ENCODE assay signal across 15 mouse cellular contexts in the genomic region with DNA sequence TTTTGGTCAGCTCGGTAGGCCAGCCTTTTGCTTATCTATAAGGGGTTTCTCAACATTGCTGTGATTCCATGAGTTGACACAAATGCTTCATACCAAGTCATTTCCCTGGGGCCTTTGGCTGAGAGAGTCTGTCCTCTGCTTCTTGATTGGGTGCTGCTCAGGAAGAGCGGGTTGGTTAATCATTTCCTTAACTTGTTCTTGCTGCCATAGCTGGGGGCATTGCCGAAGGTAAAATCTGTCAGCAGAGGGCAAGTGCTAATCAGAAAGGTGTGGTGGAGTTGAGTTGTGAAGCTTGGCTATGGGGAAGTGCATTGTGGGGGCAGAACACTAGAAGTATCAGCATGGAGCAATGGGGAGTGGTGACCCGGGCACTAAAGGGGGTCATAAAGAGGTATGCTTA.
DNase-seq lines count a peak whose midpoint lies in the region; ATAC-seq and TF ChIP-seq lines count a peak whose summit lies in the region.
"Had no signal": no experiment of that assay in that cellular context is flagged by ENCODE, and none has a peak within 500 bp of the region (broad histone marks: within the 10 kb centered on the region; RNA-seq: fewer than 3 reads in every experiment).

No protein-coding gene starts in this region.

- no peaks in the 10 kb centered on the region; the same call in 1 of the 2 replicates for H3K27me3 ChIP-seq in lung, embryonic 16.5 days (ENCODE audit: control insufficient read depth, insufficient read depth, low read depth, low read length)
- no peaks in the 10 kb centered on the region for H3K27me3 ChIP-seq in intestine, postnatal 0 days (replicated peaks; ENCODE audit: control insufficient read depth, insufficient read depth, low read length)
- H3K27me3 ChIP-seq in stomach, embryonic 16.5 days (ENCODE audit: control insufficient read depth, insufficient read depth, low read length) = no peaks in the 10 kb centered on the region
- H3K27me3 ChIP-seq in heart, embryonic 12.5 days (replicated peaks) = 0 out of 2 replicates have a peak, but pooled peaks cover 8% of the 10 kb centered on the region
- H3K27me3 ChIP-seq in hindbrain, postnatal 0 days (ENCODE audit: insufficient read depth, low read length) = no peaks in the 10 kb centered on the region
- H3K27me3 ChIP-seq: midbrain, embryonic 15.5 days had no signal

- no peak overlapping the region for H3K9ac ChIP-seq in lung, embryonic 16.5 days (ENCODE audit: low read length)
- H3K9ac ChIP-seq in intestine, postnatal 0 days (ENCODE audit: low read depth, low read length) = no peak overlapping the region
- no peak overlapping the region for H3K9ac ChIP-seq in stomach, embryonic 16.5 days (ENCODE audit: low read length)
- H3K9ac ChIP-seq in heart, embryonic 12.5 days = no peak overlapping the region
- H3K9ac ChIP-seq in hindbrain, postnatal 0 days (replicated peaks; ENCODE audit: low read length) = no peak overlapping the region
- H3K9ac ChIP-seq: heart, embryonic 13.5 days; liver, embryonic 12.5 days; midbrain, embryonic 15.5 days had no signal

- H3K4me1 ChIP-seq in lung, embryonic 16.5 days (replicated peaks; ENCODE audit: control insufficient read depth, insufficient read depth, low read length) = 0 out of 2 replicates have a peak, but pooled peaks cover 2% of the 10 kb centered on the region
- no peaks in the 10 kb centered on the region for H3K4me1 ChIP-seq in intestine, postnatal 0 days (replicated peaks; ENCODE audit: control insufficient read depth, insufficient read depth, low read length)
- no peaks in the 10 kb centered on the region for H3K4me1 ChIP-seq in stomach, embryonic 16.5 days (ENCODE audit: control insufficient read depth, insufficient read depth, low read length)
- no peaks in the 10 kb centered on the region for H3K4me1 ChIP-seq in heart, embryonic 12.5 days (replicated peaks)
- no peaks in the 10 kb centered on the region for H3K4me1 ChIP-seq in hindbrain, postnatal 0 days (ENCODE audit: insufficient read depth, low read length)
- H3K4me1 ChIP-seq: liver, embryonic 12.5 days; midbrain, embryonic 15.5 days had no signal

- no peaks in the 10 kb centered on the region for H3K9me3 ChIP-seq in lung, embryonic 16.5 days (ENCODE audit: control insufficient read depth, low read length)
- no peaks in the 10 kb centered on the region for H3K9me3 ChIP-seq in intestine, postnatal 0 days (ENCODE audit: control insufficient read depth)
- no peaks in the 10 kb centered on the region for H3K9me3 ChIP-seq in stomach, embryonic 16.5 days (replicated peaks; ENCODE audit: control insufficient read depth, low read length)
- H3K9me3 ChIP-seq in heart, embryonic 12.5 days (replicated peaks) = no peaks in the 10 kb centered on the region
- H3K9me3 ChIP-seq in hindbrain, postnatal 0 days (ENCODE audit: low read length) = no peaks in the 10 kb centered on the region
- H3K9me3 ChIP-seq: heart, embryonic 13.5 days; liver, embryonic 12.5 days; midbrain, embryonic 15.5 days had no signal

- no peak overlapping the region for H3K4me3 ChIP-seq in lung, embryonic 16.5 days (ENCODE audit: low read length)
- H3K4me3 ChIP-seq in intestine, postnatal 0 days (ENCODE audit: low read depth, low read length) = no peak overlapping the region
- no peak overlapping the region for H3K4me3 ChIP-seq in stomach, embryonic 16.5 days (replicated peaks; ENCODE audit: low read length)
- H3K4me3 ChIP-seq in heart, embryonic 12.5 days = no peak overlapping the region
- no peak overlapping the region for H3K4me3 ChIP-seq in hindbrain, postnatal 0 days (ENCODE audit: low read length)
- H3K4me3 ChIP-seq: heart, embryonic 13.5 days; liver, embryonic 12.5 days; midbrain, embryonic 15.5 days had no signal

- TF ChIP-seq CTCF in intestine, postnatal 0 days (IDR thresholded peaks at IDR 0.05; ENCODE audit: low read depth) = peak; percentile 30
- no peak for TF ChIP-seq CTCF in hindbrain, postnatal 0 days (IDR thresholded peaks at IDR 0.05; ENCODE audit: low read depth)

- no peaks in the 10 kb centered on the region for H3K36me3 ChIP-seq in lung, embryonic 16.5 days (ENCODE audit: control insufficient read depth, insufficient read depth, low read length)
- no peaks in the 10 kb centered on the region for H3K36me3 ChIP-seq in intestine, postnatal 0 days (ENCODE audit: control insufficient read depth, insufficient read depth)
- no peaks in the 10 kb centered on the region for H3K36me3 ChIP-seq in stomach, embryonic 16.5 days (ENCODE audit: control insufficient read depth, insufficient read depth, low read length)
- H3K36me3 ChIP-seq in heart, embryonic 12.5 days = no peaks in the 10 kb centered on the region
- H3K36me3 ChIP-seq in hindbrain, postnatal 0 days (ENCODE audit: insufficient read depth, low read length) = no peaks in the 10 kb centered on the region
- H3K36me3 ChIP-seq: heart, embryonic 13.5 days; liver, embryonic 12.5 days; midbrain, embryonic 15.5 days had no signal

- peak; percentile 59 for ATAC-seq in lung, embryonic 16.5 days (ENCODE audit: low read depth)
- ATAC-seq in intestine, postnatal 0 days = peak; percentile 94
- ATAC-seq in stomach, embryonic 16.5 days (ENCODE audit: insufficient read depth, low FRiP score) = peak; percentile 79; the same call in 1 of the 2 replicates
- no peak for ATAC-seq in heart, embryonic 12.5 days (ENCODE audit: insufficient number of reproducible peaks, low FRiP score)
- ATAC-seq in hindbrain, postnatal 0 days = no peak
- ATAC-seq: hindbrain, embryonic 16.5 days; liver, embryonic 12.5 days; midbrain, embryonic 15.5 days had no signal

- DNase-seq in lung, postnatal 4 days = no peak
- peak; percentile 42 to 64 for DNase-seq in kidney, postnatal 36 days
- no peak for DNase-seq in thymus, postnatal 36 days
- no peak for DNase-seq in hindbrain, postnatal 0 days (ENCODE audit: low spot score)
- DNase-seq: cerebellum, adult 9-10 months; gastrocnemius, postnatal 25 days; heart, postnatal 36 days had no signal

- 47% methylated on average over 4 of the region's 4 CpGs for WGBS in lung, embryonic 16.5 days
- WGBS in intestine, postnatal 0 days = 39% methylated on average over 4 of the region's 4 CpGs
- WGBS in stomach, embryonic 16.5 days = 50% methylated on average over 4 of the region's 4 CpGs
- WGBS in heart, embryonic 12.5 days = 62% methylated on average over 4 of the region's 4 CpGs
- 81% methylated on average over 4 of the region's 4 CpGs for WGBS in hindbrain, postnatal 0 days

- no peak overlapping the region for H3K27ac ChIP-seq in lung, embryonic 16.5 days (ENCODE audit: low read length)
- 0 out of 2 replicates have a peak overlapping the region, but pooled peaks have one; percentile 4 for H3K27ac ChIP-seq in intestine, postnatal 0 days (ENCODE audit: low read depth, low read length)
- no peak overlapping the region for H3K27ac ChIP-seq in stomach, embryonic 16.5 days (ENCODE audit: low read length)
- H3K27ac ChIP-seq in heart, embryonic 12.5 days (ENCODE audit: poor library complexity, severe bottlenecking) = no peak overlapping the region
- no peak overlapping the region for H3K27ac ChIP-seq in hindbrain, postnatal 0 days
- H3K27ac ChIP-seq: heart, embryonic 13.5 days; liver, embryonic 12.5 days; midbrain, embryonic 15.5 days had no signal

- no peak overlapping the region for H3K4me2 ChIP-seq in lung, embryonic 16.5 days (ENCODE audit: low read depth, low read length)
- H3K4me2 ChIP-seq in intestine, postnatal 0 days (replicated peaks; ENCODE audit: low read depth) = 0 out of 2 replicates have a peak overlapping the region, but pooled peaks have one; percentile 1
- no peak overlapping the region for H3K4me2 ChIP-seq in stomach, embryonic 16.5 days (ENCODE audit: low read depth, low read length)
- H3K4me2 ChIP-seq in heart, embryonic 12.5 days = no peak overlapping the region
- no peak overlapping the region for H3K4me2 ChIP-seq in hindbrain, postnatal 0 days (ENCODE audit: low read depth, low read length)
- H3K4me2 ChIP-seq: heart, embryonic 13.5 days; liver, embryonic 12.5 days; midbrain, embryonic 15.5 days had no signal

Comparison
In these comparisons a context has a peak if more than half of its experiments do, and no peak if none do; other contexts are left out.
1. ATAC-seq: peak in lung, embryonic 16.5 days (single experiment), intestine, postnatal 0 days (single experiment) and stomach, embryonic 16.5 days (single experiment); none in heart, embryonic 12.5 days (single experiment) and hindbrain, postnatal 0 days (single experiment).
2. DNase-seq: peak in kidney, postnatal 36 days (2 of 2); none in lung, postnatal 4 days (0 of 2), thymus, postnatal 36 days (0 of 2) and hindbrain, postnatal 0 days (single experiment).